Mouse (Mus musculus) adrenal gland, postnatal 4 days (tissue): ENCODE results near the gene Ampd1. TPM values are rescaled to one million over a fixed set of nuclear protein-coding genes. Genes with fewer than 3 reads are reported as not detected.

Source experiments
- DNase-seq, 2 experiments: peaks; one replicate each; pipeline ENCODE4 v3.0.0; 2021 to 2022; ENCODE audit warnings: low spot score in 2 of 2, mixed read lengths in 2 of 2
- long read RNA-seq, 2 experiments: library from polyadenylated mRNA; stranded (forward); transcript quantifications; one replicate each; pipeline ENCODE4 v2.0.0; 2021
- total RNA-seq, 2 experiments: library from RNA; stranded (reverse); gene quantifications; 2 replicates each; pipeline ENCODE4 v1.2.3; 2021

The Ampd1 gene
- 1 to 10 TPM; 3.4 to 7.6 TPM for total RNA-seq
- long read RNA-seq, experiment 1, partial matches to known transcripts, result 0 of 1 reads
- long read RNA-seq, experiment 1, other reads (novel, unspliced or antisense), result 1 of 1 reads
- long read RNA-seq, experiment 2, partial matches to known transcripts, result 1 of 3 reads
- long read RNA-seq, experiment 2, other reads (novel, unspliced or antisense), result 2 of 3 reads

GRCm38 (mm10) chr3:103073771-103074170 lies at the start of gene Ampd1:
Ampd1 (plus strand) TSS chr3:103074014.
- no peak for DNase-seq

DNA sequence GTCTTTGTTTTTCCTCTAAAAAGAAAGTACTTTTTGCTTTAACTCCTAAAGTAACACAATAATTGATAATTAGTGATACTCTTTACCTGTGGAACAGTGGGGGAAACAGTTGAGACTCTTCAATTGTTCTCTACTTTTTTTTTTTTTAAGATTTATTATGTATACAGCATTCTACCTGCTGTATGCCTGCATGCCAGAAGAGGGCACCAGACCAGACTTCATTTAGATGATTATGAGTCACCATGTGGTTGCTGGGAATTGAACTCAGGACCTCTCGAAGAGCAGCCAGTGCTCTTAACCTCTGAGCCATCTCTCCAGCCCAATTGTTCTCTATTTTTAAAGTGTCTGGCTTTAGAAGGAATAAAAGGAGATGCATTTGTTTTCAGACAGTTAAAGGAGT lies 47.6 kb upstream of the Ampd1 start:
- DNase-seq, result no peak

DNA sequence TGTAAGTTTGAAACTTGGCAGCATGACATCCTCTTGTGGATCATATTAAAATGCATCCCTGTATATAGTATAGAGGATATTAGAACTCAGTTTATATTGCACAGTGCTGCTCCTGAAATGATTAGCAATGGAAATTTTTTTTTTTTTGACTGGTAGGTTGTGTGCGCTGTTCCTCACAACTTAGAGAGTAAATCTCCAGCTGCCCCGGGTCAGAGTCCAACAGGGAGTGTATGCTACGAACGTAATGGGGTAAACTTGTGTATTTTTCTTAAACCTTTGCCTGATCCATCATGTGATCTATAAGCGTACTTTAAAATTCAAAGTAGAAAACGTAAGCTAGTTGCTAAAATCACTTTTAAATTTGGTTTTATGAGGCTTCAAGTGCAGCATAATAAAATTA lies 33.5 kb upstream of the Ampd1 start:
- DNase-seq, result no peak

DNA sequence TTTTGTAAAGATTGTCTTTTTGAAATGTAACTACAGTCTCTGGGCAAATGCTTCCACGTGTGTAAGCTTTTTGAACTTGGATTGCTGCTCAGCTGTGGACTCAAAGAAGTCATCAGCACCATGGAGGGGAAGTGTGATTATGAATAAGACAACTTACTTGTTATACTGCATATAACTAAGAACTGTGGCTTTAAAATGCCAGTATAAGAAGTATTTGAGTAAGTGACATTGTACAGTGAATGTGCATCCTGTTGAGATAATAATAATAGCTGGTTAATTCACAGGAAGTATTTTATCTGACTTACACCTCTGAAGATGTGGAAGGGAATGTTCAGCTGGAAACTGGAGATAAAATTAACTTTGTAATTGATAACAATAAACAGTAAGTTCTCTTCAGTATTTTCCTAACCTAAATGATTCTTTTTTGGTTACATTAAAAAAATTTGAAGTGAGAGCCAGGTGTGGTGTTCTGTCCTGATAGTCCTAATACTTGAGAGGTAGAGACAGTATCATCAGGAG lies 32.9 kb upstream of the Ampd1 start:
- no peak for DNase-seq

DNA sequence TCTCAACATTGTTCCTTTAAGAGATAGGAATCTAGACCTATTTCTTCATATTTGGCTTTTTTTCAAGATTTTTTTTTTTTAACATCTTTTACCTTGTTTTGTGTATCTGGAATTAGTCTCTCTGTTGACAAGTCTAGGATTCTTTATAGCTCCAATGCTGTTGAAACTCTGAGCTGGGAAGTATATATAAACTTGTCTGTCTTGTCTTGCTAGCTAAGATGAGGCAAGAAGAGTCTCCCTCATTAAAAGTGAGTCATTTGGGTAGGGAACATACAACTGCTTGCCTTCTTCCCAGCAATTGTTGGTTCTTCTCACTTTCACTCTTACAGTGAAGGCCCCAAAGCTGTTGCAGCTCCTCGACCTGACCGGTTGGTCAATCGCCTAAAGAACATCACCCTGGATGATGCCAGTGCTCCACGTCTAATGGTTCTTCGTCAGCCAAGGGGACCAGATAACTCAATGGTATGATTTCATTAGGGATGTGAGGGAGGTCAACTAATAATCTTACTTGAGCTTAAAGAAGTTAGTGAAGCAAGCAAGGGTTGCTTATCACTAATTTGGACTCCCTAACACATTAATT lies 17.7 kb upstream of the Ampd1 start:
- DNase-seq, result no peak

- DNase-seq, result no peak
These were observed 16.1 kb upstream of the Ampd1 start for GRCm38 (mm10) chr3:103057752-103058151.

GRCm38 (mm10) chr3:103058207-103059157 lies 15.3 kb upstream of the Ampd1 start, which contains the start of gene Nras:
Nras (plus strand) TSS chr3:103058285.
- peak; percentile 94 to 95 for DNase-seq

DNA sequence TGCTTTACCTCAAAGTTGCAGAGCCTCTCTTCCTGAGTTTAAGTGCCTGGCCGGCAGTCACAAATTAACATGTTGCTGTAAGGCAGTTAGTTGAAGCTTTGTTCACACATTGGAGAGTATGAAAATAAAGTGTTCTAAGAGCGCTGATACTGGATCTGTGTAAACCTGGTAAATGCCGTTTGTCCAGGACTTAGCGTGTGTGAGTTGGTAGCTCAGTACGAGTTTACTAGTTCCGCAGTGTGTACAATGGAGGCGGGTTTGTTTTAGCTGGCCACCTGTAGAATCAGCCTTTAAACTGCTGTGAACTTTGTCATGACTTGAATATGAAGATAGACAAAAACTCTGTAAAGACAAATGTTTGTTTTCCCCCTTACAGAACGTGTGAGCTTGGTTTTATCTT lies 6.9 kb upstream of the Ampd1 start:
- no peak for DNase-seq

GRCm38 (mm10) chr3:103068971-103069370 lies 4.8 kb upstream of the Ampd1 start:
- no peak for DNase-seq

DNA sequence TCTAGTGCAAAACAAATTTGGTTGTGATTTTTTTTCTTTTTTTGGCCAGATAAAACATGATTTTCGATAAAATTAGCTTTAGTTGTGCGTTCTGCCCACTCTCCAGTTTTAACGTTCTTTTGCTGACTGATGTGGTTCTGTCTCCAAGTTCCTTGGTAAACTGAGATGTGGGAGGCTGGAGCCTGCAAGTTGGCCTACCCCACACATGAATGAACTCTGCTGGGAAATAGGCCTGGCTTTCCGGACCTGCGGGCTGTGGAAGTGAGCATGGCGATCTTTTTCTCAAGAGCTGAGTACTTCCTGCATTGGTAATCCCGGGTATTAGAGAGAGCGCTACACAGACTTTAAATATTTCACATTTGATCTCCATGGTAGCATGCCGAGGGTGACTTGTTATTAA lies 2.1 kb downstream of the Ampd1 start:
- no peak for DNase-seq

DNA sequence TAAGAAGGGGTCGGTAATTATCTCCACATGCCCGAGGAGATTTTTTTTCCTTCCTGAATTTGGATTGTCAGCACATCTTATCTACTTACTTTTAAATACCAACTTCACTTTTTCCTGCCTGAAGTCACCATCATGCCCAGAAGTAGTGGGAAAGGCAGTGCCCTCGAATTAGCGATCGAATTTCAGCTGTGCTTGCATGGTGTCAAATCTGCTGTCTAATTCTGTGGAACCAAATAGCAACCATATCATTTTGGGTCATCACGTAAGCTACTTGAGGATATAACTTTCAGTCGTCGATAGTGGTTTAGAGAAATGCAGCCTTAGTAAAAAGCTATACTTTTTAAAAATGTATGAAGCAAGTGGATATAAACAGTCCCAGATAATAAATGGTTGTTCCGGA lies 2.7 kb downstream of the Ampd1 start:
- DNase-seq, result no peak

DNA sequence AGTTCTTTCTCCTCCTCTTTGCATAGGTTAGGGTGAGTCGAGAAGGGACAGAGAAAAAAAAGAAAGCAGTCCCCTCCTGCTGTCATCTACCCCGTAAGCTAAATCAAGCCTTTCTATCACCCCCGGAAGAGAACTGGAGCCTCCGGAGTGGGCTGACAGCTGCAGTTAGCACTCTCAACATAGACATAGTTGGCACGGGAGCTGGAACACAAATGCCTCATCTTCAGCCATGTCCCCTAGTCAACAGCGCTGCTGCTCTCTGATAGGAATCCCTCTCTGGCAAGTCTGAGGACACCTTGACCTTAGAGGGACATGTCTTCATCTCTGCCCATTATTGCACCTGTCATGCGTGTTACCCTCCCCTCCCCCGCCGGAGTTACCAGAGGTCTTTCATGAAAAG lies 5.5 kb downstream of the Ampd1 start:
- no peak for DNase-seq

DNA sequence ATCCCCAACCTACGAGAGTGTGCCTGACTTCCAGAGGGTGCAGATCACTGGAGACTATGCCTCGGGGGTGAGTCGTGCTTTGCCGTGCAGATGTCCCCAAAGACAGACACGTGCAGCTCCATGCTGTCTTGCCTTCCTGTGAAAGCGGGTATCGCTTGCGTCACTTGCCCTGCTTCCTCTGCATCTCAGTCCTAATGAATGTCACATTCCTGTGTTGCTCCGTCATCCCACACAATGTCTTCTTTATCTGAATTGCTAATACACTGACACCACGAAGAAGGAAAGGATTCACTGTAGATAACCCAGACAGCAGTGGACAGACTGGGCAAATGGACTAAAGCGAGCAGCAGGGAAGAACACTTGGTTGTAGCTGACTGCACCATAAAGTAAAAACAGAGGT lies 7.2 kb downstream of the Ampd1 start:
- DNase-seq, result no peak

DNA sequence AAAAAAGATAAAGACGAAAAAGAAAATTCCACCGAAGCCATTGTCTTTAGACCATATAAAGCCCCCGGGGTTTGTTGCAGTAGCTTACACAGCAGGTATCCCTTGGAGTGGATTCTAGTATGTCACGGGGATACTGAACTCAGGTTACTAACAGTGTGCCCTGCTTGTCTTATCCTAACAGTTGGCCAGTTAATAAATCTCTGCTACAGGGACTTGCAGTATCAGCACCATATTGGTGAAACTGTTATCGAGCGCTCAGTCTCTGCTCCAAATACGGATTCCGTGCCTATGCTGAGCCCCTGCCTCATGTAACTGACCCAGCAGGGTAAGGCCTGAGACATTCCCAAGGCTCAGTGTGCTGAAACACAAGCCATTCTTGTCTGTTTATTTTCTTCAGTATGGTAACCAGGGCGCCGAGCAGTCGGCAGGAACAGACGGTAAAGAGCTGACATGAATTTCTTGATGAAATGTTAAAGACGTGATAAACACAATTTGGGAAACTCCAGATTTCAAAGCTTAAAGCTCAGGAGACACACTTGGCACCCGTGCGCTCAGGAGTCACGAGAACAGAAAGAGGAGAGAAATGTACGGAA lies 8.1 kb downstream of the Ampd1 start:
- no peak for DNase-seq

- no peak for DNase-seq
These were observed 8.9 kb downstream of the Ampd1 start for GRCm38 (mm10) chr3:103082761-103083160.

GRCm38 (mm10) chr3:103085986-103086385 lies 12.2 kb downstream of the Ampd1 start:
- no peak for DNase-seq

DNA sequence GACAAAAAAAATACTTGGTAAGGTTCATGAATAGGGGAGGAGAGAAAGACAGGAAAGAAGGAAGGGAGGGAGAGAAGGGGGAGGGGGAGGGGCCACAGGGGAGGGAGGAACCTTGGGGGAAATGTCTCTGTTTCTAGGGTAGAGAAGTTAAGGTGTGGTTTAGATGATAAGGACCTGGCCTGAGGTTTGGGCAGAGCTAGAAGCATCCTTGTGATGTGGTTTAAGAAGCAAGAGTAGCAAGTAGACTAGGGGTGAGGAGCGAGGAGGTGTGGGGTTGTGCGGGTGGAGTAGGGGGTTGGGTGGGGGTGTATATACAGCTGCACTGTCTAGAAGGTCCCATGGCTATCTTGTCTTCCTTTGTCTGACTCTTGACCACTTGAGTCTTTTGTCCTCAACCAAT lies 17.9 kb downstream of the Ampd1 start:
- DNase-seq, result no peak

DNA sequence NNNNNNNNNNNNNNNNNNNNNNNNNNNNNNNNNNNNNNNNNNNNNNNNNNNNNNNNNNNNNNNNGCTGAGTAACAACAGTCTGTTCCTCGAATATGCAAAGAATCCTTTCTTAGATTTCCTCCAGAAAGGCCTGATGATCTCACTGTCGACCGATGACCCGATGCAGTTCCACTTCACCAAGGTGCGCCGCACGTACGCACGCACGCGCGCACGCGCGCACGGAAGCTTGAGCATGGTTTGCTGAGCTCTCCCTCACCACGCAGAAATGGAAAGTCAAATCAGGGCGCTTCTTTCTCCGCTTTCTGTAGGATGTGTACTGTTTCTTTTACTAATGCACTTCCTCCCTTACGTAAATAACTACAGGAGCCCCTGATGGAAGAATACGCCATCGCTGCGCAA lies 24.8 kb downstream of the Ampd1 start:
- DNase-seq, result no peak

DNA sequence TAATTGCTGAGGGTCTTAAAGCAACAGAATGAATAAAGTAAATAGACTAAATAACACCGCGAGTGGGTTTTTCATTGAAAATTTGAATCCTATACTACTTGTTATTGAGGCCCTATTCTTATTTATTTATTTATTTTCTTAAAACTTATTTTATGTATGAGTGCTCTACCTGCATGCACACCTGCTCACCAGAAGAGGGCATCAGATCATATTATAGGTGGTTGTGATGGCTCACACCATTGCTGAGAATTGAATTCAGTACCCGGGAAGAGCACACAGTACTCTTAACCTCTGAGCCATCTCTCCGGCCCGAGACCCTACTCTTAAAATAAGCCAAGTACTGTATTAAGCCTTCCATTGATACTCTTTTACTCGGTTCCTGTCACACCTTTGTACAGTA lies 25.9 kb downstream of the Ampd1 start:
- DNase-seq, result no peak

DNA sequence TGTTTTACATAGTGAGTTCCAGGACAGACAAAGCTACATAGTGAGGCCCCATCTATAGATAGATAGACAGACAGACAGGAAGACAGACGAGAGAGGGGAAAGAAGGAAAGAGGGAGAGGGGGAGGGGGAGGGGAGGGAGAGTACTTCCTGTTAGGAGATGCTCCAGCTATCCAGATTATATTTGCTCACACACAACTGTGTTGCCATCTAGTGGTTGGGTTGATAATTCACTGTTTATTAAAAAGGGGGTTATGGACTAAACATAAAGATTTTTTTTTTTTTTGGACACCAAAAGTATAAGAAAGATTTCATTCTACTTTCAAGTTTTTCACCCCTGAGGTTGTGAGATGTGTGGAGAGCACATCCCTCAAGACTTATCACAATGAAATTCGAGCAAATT lies 26.9 kb downstream of the Ampd1 start:
- DNase-seq, result no peak

- DNase-seq, result no peak
These were observed 27.4 kb downstream of the Ampd1 start for GRCm38 (mm10) chr3:103101194-103101593.

DNA sequence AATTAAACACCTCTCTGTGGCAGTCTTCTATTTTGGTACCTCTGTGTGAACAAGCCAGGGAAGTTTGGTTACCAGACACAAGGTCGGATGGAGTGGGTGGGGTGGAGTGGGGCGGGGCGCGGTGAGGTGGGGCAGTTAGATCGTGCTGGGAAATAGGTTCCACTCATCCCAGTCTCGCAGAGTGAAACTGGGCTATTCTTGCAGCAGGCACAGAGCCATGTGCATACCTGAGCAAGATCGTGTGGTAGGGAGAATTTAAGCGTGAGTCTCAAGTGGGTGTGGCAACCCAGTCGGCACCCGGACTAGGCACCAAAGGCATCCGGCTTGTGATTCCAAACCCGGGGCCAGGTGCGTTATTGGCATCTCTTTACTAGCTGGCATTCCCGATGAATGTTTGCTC lies 28.1 kb downstream of the Ampd1 start:
- DNase-seq, result no peak
